Mouse (Mus musculus) intestine, embryonic 16.5 days (tissue): ENCODE data around the gene Zic1. TPM values are rescaled to one million over a fixed set of nuclear protein-coding genes. Genes with fewer than 3 reads are reported as not detected.

Experiments used
- ATAC-seq: fragments of 200-750 bp; cut with Nextera tagmentation; 2 replicates; pipeline ENCODE4 v1.8.0; 2017; ENCODE audit warnings: moderate TSS enrichment, moderate library complexity
- H3K27ac ChIP-seq: fragments of 300-500 bp; sonication (generic); 2 replicates; pipeline ENCODE4 v1.5.1; 2014; ENCODE audit warnings: mild to moderate bottlenecking, low read length
- H3K27me3 ChIP-seq: fragments of 300-500 bp; sonication (generic); replicated peaks from 2 replicates; pipeline ENCODE4 v1.6.1; 2014; ENCODE audit warnings: low read length, control low read depth, mixed read lengths; ENCODE audit not compliant: control insufficient read depth, insufficient read depth
- H3K36me3 ChIP-seq: fragments of 300-500 bp; sonication (generic); 2 replicates; pipeline ENCODE4 v1.6.1; 2014; ENCODE audit warnings: low read length, control low read depth; ENCODE audit not compliant: control insufficient read depth, insufficient read depth
- H3K4me1 ChIP-seq: fragments of 300-500 bp; sonication (generic); 2 replicates; pipeline ENCODE4 v1.6.1; 2014; ENCODE audit warnings: low read length, control low read depth, mixed read lengths; ENCODE audit not compliant: control insufficient read depth, insufficient read depth
- H3K4me2 ChIP-seq: fragments of 300-500 bp; sonication (generic); 2 replicates; pipeline ENCODE4 v1.6.1; 2014; ENCODE audit warnings: low read depth, low read length, control low read depth
- H3K4me3 ChIP-seq: fragments of 300-500 bp; sonication (generic); 2 replicates; pipeline ENCODE4 v1.5.1; 2014; ENCODE audit warnings: mild to moderate bottlenecking, low read length
- H3K9ac ChIP-seq: fragments of 300-500 bp; sonication (generic); 2 replicates; pipeline ENCODE4 v1.6.1; 2014; ENCODE audit warnings: low read depth, low read length
- H3K9me3 ChIP-seq: fragments of 300-500 bp; sonication (generic); 2 replicates; pipeline ENCODE4 v1.6.1; 2016; ENCODE audit warnings: low read length, control low read depth; ENCODE audit not compliant: control insufficient read depth
- WGBS: fragments of 180-500 bp; shearing (Covaris S2); extraction: QIAGEN DNeasy Blood & Tissue Kit; methylation state at CpG from one replicate; pipeline ENCODE4 v1.1.7; 2014; 5-methylcytosine and 5-hydroxymethylcytosine counted together
- polyA plus RNA-seq: library from polyadenylated mRNA; unstranded; fragments of >200 nt; fragmentation: Nextera tagmentation; extraction: Ambion mirVana; gene quantifications from 2 replicates; pipeline ENCODE4 v1.2.1, GENCODE M21; 2015

The Zic1 gene
- polyA plus RNA-seq, result not detected in 2 replicates

DNA sequence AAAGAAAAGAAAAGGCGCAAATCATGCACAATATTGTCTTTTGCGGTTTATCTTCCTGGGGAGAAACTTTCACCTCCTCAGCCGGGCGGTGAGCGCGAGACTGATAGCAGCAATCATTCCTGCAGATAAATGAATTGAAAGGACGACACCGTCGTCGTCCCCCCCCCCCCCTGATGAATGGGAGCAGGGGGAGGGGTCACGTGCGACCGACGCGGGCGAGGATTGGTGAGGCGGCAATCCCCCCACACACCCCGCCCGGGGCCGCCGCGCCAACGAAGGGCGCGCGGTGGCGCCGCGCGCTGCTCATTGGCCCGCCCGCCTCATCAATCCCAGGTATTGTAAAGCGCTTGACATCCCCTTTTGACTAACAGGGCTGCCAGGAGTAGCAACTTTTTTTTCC is at the start of gene Zic1:
Gene Zic1 (minus strand): TSS at position 147 of the 400 bp plus-strand sequence.
- H3K4me1 ChIP-seq, result peaks cover 15% of the 10 kb centered on the region
- no peak within 1 kb of the TSS for H3K27ac ChIP-seq
- no peak within 1 kb of the TSS for H3K9ac ChIP-seq
- no peaks in the 10 kb centered on the region for H3K9me3 ChIP-seq
- ATAC-seq, result no peak
- H3K27me3 ChIP-seq, result peaks cover 84% of the 10 kb centered on the region
- H3K36me3 ChIP-seq, result no peaks in the 10 kb centered on the region
- 0% methylated on average over 31 of the region's 33 CpGs for WGBS
- peak within 1 kb of the TSS; percentile 45 for H3K4me2 ChIP-seq
- peak within 1 kb of the TSS; percentile 39 for H3K4me3 ChIP-seq

GRCm38 (mm10) chr9:91414007-91414661 is 48.5 kb upstream of the Zic1 start:
- H3K9ac ChIP-seq, result no peak overlapping the region
- no peak for ATAC-seq
- peaks cover 45% of the 10 kb centered on the region for H3K27me3 ChIP-seq
- WGBS, result 2% methylated on average over 12 of the region's 12 CpGs
- no peak overlapping the region for H3K4me2 ChIP-seq
- H3K4me1 ChIP-seq, result no peaks in the 10 kb centered on the region
- H3K27ac ChIP-seq, result no peak overlapping the region
- H3K9me3 ChIP-seq, result no peaks in the 10 kb centered on the region
- no peaks in the 10 kb centered on the region for H3K36me3 ChIP-seq
- H3K4me3 ChIP-seq, result no peak overlapping the region

GRCm38 (mm10) chr9:91409771-91410170 is 44.2 kb upstream of the Zic1 start:
- H3K27me3 ChIP-seq, result peaks cover 54% of the 10 kb centered on the region

GRCm38 (mm10) chr9:91406258-91406763 is 40.7 kb upstream of the Zic1 start:
- Histone ChIP-seq H3K27ac (no peak overlapping the region), H3K27me3 (peaks cover 73% of the 10 kb centered on the region), H3K9ac (no peak overlapping the region), H3K9me3 (no peaks in the 10 kb centered on the region), H3K4me3 (no peak overlapping the region), H3K36me3 (no peaks in the 10 kb centered on the region), H3K4me2 (no peak overlapping the region), H3K4me1 (no peaks in the 10 kb centered on the region)
- WGBS, result 1% methylated on average over 6 of the region's 6 CpGs
- ATAC-seq, result no peak

More at GRCm38 (mm10) chr9:91409771-91410170, 44.2 kb upstream of the Zic1 start:
- Histone ChIP-seq H3K9ac (no peak overlapping the region), H3K4me3 (no peak overlapping the region), H3K27ac (no peak overlapping the region), H3K9me3 (no peaks in the 10 kb centered on the region), H3K4me2 (no peak overlapping the region), H3K4me1 (no peaks in the 10 kb centered on the region), H3K36me3 (no peaks in the 10 kb centered on the region)
- ATAC-seq, result no peak
- 2% methylated on average over 3 of the region's 3 CpGs for WGBS

DNA sequence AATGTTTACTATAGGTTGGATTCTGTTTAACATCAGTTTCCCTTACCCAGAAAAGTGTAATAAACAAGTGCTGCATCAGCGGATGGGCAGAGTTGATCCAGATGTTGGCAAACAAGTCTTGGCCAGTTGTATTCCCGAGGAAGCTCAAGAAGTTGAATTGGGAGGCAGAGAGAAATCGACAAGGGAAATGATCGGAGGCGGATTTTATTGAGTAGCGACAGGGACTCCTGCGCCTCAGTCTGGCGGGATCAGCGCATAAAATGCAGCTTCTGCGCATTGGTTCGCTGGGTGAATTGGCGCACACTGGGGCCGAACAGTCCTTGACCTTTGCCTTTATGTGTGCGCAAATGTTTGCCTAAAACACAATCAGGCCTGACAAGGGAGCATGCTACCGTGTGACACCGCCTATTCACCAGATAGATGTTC is 40.2 kb upstream of the Zic1 start:
- no peak overlapping the region for H3K4me3 ChIP-seq
- H3K4me2 ChIP-seq, result no peak overlapping the region
- no peaks in the 10 kb centered on the region for H3K4me1 ChIP-seq
- under 1% methylated on average over 16 of the region's 16 CpGs for WGBS
- H3K9me3 ChIP-seq, result no peaks in the 10 kb centered on the region
- peaks cover 76% of the 10 kb centered on the region for H3K27me3 ChIP-seq
- H3K9ac ChIP-seq, result no peak overlapping the region
- H3K36me3 ChIP-seq, result no peaks in the 10 kb centered on the region
- H3K27ac ChIP-seq, result no peak overlapping the region
- no peak for ATAC-seq

DNA sequence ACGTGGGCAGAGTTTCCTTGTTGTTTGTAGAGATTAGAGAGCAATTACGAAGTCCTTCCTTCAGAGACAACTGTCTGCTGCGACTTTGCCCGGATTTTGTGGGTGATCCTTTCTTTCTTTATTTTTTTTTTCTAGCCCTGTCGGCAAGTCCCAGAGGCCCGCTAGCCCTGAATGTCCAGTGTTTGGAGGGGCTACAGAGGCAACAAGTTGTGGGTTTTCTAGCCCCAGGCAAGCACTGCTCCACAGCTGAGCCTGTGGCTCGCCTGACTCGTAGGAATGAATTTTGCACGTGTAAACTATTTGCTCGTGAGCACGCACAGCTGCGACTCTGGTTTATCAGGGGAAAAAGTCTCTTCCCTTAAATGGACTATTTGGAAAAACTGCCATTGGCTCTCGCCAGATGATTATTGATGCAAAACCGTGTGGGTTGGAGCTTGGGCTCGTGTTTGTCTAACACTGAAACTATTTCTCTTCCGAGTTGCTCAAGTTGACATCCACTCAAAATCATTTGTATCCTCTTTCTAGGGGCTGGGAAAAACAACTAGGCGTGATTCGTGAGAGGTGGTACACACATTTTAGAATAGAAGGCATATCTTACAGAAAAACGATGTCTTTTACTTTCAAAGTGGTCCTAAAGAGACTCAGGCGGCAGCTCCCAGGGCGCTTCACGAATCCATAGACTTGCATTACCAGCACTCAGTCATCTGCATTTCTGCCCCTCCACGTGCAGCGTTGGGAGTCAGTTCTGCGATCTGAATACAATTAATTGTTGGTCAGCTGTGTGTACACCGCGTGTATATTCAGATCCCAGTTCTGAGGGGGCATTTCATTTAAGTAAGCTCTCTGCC is 39.5 kb upstream of the Zic1 start:
- Histone ChIP-seq H3K4me3 (no peak overlapping the region), H3K4me1 (no peaks in the 10 kb centered on the region), H3K36me3 (no peaks in the 10 kb centered on the region), H3K27me3 (peaks cover 76% of the 10 kb centered on the region), H3K27ac (no peak overlapping the region), H3K4me2 (no peak overlapping the region), H3K9me3 (no peaks in the 10 kb centered on the region), H3K9ac (no peak overlapping the region)
- ATAC-seq, result no peak
- under 1% methylated on average over 27 of the region's 27 CpGs for WGBS

- no peak overlapping the region for H3K27ac ChIP-seq
- H3K4me1 ChIP-seq, result no peaks in the 10 kb centered on the region
- whole genome bisulfite sequencing, result 4% methylated on average over 13 of the region's 13 CpGs
- no peak overlapping the region for H3K9ac ChIP-seq
- no peaks in the 10 kb centered on the region for H3K36me3 ChIP-seq
- no peaks in the 10 kb centered on the region for H3K9me3 ChIP-seq
- peaks cover 75% of the 10 kb centered on the region for H3K27me3 ChIP-seq
- no peak for ATAC-seq
- H3K4me3 ChIP-seq, result no peak overlapping the region
- no peak overlapping the region for H3K4me2 ChIP-seq
Measured at GRCm38 (mm10) chr9:91404229-91404628, 38.6 kb upstream of the Zic1 start.

DNA sequence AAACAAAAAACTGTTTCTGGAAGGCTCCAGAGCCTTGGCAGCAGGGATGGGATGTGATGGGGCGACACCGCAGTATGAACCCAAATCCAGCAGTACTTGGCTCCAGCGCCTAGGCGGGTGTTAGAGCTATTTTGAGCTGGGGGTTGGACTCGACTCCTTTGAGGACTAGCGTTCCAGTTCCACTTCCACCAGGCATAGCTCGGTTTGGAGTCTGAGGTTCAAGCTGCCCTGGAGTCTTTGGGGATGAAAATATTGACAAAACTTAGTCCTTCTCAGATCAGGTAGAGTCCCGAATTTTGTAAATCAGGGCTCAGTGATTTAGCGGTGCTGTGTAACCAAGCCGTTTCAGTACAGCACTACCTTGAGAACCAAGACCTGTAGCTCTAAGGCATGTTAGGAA is 35.9 kb upstream of the Zic1 start:
- Histone ChIP-seq H3K27ac (no peak overlapping the region), H3K27me3 (peaks cover 82% of the 10 kb centered on the region), H3K4me1 (no peaks in the 10 kb centered on the region), H3K36me3 (no peaks in the 10 kb centered on the region), H3K9ac (no peak overlapping the region), H3K4me2 (no peak overlapping the region), H3K9me3 (no peaks in the 10 kb centered on the region), H3K4me3 (no peak overlapping the region)
- 3% methylated on average over 10 of the region's 10 CpGs for WGBS
- ATAC-seq, result no peak

GRCm38 (mm10) chr9:91400482-91401093 is 35.0 kb upstream of the Zic1 start:
- no peaks in the 10 kb centered on the region for H3K36me3 ChIP-seq
- no peak overlapping the region for H3K4me3 ChIP-seq
- H3K27me3 ChIP-seq, result peaks cover 78% of the 10 kb centered on the region
- H3K9ac ChIP-seq, result no peak overlapping the region
- WGBS, result 8% methylated on average over 8 of the region's 8 CpGs
- no peaks in the 10 kb centered on the region for H3K4me1 ChIP-seq
- H3K9me3 ChIP-seq, result no peaks in the 10 kb centered on the region
- ATAC-seq, result no peak
- no peak overlapping the region for H3K27ac ChIP-seq
- no peak overlapping the region for H3K4me2 ChIP-seq
